Mouse (Mus musculus) CD4-positive, CD25-positive, alpha-beta regulatory T cell (primary cell): ENCODE measurements around the gene Rims3. TPM values are rescaled to one million over a fixed set of nuclear protein-coding genes. Genes with fewer than 3 reads are reported as not detected.

ENCODE experiments used
- polyA plus RNA-seq: library from polyadenylated mRNA; unstranded; fragments of 100-300 nt; shearing (Covaris generic); gene quantifications from one replicate; pipeline ENCODE4 v1.2.1, GENCODE M21; 2017

Rims3 gene
- polyA plus RNA-seq: 2.4 TPM

DNA sequence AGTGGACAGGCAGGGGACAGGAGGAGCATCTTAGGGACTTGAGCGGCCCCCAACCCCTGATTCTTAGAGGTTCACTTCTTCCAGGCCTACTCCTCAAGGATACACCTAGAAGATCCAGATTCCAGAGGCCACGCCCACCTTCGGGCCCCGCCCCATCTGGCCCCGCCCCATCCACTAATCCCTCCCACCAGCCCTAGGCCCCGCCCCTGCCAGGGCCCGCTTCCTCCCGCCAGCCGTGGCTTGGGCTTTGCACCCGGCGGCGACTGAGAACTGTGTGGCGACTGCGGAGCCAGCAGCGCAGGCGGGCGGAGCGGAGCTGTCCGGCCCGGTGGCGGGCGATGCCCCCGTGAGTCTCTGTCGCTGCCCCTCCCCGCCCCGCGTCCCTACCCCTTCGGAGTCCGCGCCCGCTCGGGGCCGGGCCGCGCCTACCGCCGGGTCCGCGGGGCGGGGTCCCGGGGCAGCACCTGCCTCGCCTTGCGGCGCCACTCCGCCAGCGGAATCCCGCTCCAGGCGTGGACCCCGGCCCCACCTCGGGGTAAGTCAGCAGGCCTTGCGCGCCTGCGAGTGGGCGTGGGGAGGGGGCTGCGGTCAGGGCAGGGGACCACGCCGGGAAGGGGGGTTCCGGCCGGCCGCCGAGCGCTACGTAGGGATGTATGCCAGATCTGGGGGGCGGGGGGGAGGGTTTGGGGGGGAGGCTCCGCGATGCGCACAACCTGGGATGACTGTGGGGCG lies at the start of gene Rims3:
Gene Rims3, plus strand, starts transcription at position 229 of the 732 bp plus-strand sequence.

DNA sequence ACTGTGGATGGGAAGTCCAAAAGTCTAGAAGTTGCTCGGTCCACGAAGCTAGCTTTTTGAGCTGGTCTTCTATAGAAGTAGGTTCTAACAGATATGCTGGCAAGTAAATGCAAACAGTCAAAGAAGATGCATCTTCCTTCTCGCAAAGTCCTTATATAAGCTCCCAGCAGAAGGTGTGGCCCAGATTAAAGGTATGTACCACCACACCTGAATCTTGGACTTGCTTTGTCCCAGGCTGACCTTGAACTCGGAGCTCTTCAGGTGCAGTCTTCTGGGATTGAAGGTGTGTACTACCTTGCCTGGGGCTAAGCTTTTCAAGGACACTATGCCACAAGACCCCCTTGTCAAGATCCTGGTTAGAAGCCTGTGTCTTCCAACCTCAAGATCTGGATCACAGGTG lies 23.1 kb upstream of the Rims3 start, which contains the start of gene Nfyc:
Gene Nfyc, minus strand, starts transcription at position 101 of the 400 bp plus-strand sequence.

DNA sequence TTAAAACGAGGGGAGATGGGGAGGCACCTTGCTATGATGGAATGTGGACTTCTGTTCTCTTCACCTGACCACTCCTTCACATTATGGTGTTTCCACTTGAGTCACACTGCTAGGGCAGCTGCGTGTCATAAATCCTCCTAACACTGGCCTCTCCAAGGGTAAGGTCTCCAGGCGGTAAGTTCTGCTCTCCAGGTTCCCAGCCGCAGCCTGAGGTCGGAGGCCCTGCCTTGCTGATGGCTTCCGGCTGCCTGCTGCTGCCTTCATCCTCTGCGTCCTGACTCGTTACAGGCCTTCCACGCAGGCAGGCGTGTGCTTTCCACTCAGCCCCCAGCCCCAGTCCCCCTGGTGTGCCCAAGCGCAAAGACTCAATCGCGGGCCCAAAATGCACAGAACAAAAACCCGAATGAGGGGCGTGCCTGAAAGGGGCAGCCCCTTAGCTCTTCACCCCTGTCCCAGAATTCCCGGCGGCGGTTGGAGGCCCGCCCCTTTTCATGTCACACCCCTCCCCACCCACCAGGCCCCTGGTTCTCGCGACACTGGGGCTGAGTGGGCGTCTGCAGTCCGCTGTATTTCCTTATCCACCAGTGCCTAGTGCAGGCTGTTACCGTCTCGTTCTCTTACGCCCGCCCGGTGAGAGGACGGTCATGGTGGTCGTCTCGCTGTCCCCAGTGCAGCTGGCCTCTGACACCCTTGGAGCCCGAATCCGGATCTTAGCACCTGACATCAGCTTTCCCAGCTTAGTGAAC lies 70.1 kb downstream of the Rims3 start, which contains the start of gene Exo5:
Gene Exo5, minus strand, starts transcription at position 464 of the 746 bp plus-strand sequence.

Other genes starting within 250 kb of the Rims3 start
- 1.8 TPM for gene Cited4, start 188.2 kb upstream of the Rims3 start, polyA plus RNA-seq
- gene Kcnq4, start 106.2 kb upstream of the Rims3 start, polyA plus RNA-seq: not detected
- gene Nfyc, start 23.2 kb upstream of the Rims3 start, polyA plus RNA-seq: 95.8 TPM
- 28.1 TPM for gene Exo5, start 70.2 kb downstream of the Rims3 start, polyA plus RNA-seq
- 4.7 TPM for gene Zfp69, start 96.9 kb downstream of the Rims3 start, polyA plus RNA-seq
- 64.6 TPM for gene Smap2, start 162.4 kb downstream of the Rims3 start, polyA plus RNA-seq
- gene Col9a2, start 184.6 kb downstream of the Rims3 start, polyA plus RNA-seq: not detected
- 51.4 TPM for gene Zmpste24, start 243.4 kb downstream of the Rims3 start, polyA plus RNA-seq